Mouse (Mus musculus): ENCODE data around the gene Mthfs.
"Not testable (repeated sequence)": the region's sequence is repeated elsewhere in the genome, so short reads cannot be mapped to it uniquely, and the experiment has no call there.

Mthfs gene

DNA sequence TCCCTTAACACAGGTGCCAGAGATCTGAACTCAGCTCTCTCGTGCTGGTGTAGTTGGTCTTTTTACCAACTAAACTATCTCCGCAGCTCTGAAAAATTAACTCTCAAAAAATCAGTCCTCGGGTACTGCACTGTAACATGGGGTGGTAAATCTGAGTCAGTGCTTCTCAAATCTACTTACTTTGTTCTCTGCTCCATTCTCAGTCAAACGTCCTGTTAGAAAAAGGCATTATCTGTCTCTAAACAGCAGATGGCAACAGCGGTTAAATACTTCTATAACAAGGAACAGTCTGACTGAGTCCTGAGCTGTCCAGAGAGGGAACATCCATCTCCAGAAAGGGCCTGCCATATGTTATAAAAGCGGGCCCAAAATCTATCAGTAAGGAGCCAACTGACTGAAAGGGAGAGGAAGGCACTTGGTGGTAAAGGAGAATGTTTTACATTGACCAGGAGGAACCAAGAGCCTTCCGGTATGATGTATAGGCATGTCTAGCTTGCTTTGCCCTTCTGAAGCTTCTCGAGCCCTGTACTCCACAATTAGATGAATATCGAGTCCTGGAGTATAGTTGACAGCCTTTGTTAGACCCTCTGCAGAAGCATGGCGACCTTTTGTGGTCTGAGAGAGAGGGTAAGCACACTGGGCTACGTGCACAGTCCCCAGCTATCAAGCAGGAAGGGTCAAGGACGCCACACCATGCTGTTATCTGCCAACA, at the start of gene Mthfs:
Gene Mthfs, plus strand, starts transcription at position 324 of the 712 bp plus-strand sequence.
- DNase-seq (ENCODE audit: low spot score in 2 of 2), result peak in 1 of 2 experiments; percentile 32

DNA sequence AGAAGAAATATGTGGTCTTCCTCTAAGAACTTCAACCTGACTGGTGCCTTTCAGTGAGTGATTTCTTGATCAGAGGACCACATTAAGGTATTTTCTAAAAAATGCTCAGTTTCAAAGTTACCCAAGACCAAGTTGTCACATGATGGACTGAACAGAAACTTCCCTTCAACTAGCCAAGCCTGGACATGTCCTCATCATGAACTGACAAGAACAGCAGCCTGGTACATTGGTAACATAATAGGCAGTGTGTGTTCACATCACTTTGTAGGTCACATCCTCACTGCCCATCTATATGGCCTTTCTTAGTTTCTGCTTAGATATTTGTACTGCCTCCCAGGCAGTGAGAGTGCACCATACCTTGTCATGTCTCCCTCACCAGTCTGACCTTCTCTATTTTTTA, 37.9 kb upstream of the Mthfs start:
- not testable (repeated sequence) for DNase-seq (ENCODE audit: low spot score in 2 of 2)

DNA sequence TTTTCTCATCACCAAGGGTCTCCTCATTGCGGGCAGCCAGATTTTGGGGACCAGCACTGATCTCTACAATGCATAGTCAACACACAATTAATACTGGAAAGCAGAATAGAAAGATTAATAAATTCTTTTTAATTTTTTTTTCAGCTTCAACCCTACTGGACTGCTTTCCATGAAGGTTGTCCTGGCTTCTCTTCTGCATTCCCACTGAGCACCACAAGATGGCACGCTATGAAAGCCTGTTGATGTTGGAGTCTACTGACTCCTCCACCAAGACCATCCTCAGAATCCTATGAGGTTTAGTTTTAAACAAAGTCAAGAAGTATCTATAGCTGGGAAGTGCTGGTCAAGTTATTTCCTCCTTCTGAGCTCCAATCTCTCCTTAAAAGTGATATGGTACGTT, 31.6 kb upstream of the Mthfs start:
- peak; percentile 61 to 74 for DNase-seq (ENCODE audit: low spot score in 2 of 2)

DNA sequence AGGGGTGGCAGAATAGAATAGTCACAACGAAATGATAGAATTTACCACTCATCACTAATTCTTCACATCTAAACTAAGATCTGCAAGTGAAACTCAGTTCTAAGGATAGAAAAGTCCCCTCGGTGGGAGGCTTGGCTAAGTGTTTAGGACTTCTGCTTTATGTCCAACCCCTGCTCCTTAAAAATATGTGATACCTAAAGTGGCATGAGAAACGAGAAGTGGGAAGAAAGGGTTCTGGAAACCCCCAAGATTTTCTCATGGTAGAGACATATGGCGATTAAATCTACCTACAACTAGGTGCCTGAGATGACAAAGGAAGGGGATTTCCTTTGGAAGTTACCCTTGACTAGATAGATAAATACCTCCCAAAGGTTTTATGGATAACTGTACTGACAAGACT, 31.0 kb upstream of the Mthfs start:
- not testable (repeated sequence) for DNase-seq (ENCODE audit: low spot score in 2 of 2)

DNA sequence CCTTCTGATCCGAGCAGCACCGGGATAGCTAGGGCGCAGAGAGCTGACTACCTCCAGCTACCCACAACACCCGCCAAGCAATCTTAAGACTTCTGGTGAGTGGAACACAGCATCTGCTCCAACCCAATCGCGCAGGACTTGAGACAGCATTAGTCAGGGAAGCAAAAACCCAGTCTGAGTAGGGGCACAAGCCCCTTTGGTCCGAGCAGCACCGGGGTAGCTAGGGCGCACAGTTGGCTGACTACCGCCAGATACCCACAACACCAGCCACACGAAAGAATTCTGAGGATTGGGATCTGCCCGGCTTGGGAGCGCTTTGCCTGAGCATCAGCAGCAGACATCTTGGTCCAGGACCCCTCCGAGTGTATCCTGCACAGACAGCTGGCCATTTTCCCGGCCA, 23.5 kb upstream of the Mthfs start:
- DNase-seq (ENCODE audit: low spot score in 2 of 2), result not testable (repeated sequence)

DNA sequence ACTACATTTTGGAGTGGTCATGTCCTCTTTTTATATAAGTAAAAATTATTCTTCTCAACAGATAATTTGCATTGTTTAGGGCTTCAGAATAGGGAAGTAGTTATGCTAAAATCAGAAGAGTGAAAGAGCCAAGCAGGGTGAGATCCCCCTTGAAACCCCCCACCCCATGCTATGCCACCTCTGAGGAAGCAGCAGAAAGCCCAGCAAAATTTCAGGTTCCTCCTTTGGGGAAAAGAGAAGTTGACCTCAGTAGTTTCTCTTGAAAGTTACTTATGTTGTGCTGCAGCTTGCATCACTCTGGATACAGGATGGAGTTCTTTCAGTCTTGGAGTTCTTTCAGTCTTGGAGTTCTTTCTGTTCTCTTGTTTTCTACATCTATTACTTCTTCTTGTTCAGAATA, 15.0 kb upstream of the Mthfs start:
- not testable (repeated sequence) for DNase-seq (ENCODE audit: low spot score in 2 of 2)

DNA sequence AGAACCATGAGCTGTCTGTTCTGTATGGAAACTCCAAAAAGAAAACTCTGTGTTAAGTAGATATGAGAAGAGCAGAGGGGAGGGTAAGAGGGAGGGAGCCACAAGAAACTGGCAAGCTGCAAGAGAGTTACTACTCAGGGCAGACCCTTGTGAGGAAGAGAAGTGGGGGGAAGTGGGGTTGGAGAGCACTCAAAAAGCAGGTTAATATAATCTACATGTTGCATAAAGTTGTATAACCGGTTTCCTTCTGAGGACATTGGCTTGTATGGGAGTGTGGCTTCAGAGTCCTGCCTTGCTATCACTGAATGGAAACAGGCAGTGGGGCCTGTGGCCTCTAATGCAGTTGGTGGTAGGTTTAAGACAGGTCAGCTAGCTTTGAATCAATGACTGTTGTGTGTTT, 13.0 kb upstream of the Mthfs start:
- not testable (repeated sequence) for DNase-seq (ENCODE audit: low spot score in 2 of 2)

DNA sequence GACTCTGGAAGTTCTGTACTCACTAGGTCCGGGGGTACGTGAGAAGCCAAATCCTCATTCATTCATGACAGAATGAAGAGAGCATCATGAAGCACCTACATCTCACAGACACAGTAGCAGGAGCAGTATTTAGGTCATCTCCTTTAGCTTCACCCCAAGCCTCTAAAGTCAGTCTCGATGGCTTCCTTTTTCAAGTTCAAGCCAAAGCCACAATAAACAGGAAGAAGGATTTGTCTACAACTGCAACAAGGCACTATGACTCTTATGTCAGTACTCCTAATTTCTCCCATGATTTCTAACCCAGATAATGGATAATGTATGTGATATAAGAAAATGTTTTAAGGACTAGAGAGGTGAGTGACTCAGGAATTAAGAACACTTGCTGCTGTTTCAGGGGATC, 12.1 kb upstream of the Mthfs start:
- not testable (repeated sequence) for DNase-seq (ENCODE audit: low spot score in 2 of 2)

DNA sequence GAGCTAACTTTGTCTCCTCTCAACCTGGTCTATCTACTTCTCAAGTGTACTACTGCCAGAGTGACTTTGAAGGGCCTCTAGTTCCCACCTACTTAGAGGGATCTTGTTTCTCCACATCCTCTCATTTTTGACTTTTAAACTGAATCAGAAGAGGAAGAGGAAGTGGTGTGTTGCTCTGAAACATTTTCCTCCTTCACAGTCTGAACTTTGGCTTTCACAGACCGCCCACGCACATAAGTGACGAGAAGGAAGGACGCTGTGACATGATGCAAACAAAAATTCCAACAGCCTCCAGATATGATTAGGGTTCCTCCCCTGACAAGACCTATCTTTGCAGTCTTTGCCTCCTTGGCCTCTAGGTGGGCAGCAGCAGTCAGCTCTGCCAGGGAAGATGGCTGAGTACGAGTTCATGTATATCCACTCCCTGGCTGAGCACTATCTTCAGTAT, 11.5 kb upstream of the Mthfs start, which contains the start of the genes Bcl2a1b and Gm29094:
Gene Bcl2a1b, plus strand, starts transcription at position 241 of the 448 bp plus-strand sequence.
Gene Gm29094, plus strand, starts transcription at position 411 of the 448 bp plus-strand sequence.
- DNase-seq (ENCODE audit: low spot score in 2 of 2), result not testable (repeated sequence)

DNA sequence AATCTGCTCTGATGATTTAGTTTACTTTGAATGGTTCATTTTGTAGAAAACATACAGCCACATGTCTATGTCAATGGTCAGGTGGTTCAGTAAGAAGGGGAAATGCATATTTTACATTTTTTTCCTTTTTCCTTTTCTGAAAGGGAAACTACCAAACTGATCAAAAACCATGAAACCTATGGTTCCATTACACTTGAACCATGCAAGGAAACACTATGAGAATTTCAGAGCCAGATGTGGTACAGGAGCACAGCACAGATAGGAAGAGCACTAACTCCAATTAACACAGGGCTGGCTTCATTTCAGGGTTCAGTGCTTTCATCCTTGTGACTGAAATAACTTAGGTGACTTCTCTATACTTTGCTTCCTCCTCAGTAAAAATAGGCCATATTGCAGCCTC, 8.2 kb upstream of the Mthfs start:
- DNase-seq (ENCODE audit: low spot score in 2 of 2), result not testable (repeated sequence)

DNA sequence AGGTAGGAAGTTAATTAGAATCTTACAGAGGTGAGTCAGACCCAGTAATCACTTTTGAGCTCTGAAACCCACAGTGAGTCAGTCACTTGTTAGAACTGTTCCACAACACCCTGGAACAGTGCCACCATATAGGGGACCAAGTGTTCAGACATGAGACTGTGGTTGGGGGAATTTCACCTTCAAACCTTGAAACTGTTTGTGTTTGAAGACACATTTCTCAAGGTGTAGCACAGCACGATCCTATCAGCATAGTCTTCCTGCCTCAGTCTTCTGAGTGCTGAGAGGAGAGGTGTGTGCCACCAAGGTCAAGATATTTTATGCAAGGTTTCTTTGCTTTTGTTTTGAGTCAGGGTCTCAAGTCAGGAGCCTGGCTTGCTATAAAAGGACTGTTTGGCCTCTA, 1.5 kb upstream of the Mthfs start:
- not testable (repeated sequence) for DNase-seq (ENCODE audit: low spot score in 2 of 2)

DNA sequence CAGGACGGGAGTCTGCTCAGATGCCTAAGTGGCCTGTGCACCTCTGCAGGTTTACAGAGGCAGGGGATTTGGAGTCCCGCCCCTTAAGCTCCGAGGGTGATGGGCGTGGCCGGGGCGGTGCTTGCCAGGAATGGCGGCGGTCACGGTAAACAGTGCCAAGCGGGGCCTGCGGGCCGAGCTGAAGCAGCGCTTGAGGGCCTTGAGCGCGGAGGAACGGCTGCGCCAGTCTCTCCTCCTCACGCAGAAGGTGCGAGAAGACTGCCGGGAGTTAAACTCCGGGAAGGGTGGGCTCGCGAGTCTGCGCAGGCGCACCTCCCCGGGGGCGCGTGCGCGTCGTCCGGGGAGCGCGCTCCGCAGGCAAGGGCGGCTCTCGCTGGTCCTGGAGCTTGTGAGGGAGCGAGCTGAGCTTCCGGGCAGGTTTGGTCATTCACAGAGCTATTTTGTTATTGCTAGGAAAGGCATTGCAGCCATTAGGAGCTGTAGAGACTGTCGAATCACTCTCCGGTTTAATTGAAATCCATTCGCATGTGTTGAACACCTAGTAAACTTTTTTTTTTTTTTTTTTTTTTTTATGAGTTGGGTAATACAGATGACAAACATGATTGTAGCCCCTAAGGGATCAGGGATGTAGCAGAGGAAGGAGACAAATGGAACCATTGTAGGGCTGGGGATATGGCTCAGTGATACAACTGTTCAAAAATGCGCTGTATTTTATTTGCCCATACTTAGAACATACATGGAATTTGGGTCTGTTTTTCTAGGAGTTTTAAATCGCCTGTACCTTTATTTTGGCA, 786 bp downstream of the Mthfs start:
- DNase-seq (ENCODE audit: low spot score in 2 of 2), result peak; percentile 94 to 96

DNA sequence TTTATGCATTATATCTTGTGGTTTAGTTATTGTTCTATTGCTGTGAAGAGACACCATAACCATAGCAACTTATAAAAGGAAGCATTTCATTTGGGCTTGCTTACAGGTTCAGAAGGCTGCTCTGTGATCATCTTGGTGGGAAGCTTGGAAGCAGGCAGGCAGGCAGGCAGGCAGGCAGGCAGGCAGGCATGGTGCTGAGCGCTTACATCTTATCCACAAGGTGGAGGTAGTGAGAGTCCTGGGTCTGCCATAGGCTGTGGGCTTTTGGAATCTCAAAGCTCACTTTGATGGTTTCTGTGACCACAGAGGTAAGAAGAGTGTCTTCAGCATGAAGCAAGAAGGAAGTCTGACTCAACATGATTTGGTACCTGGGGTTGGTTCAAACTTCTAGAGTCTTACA, 2.0 kb downstream of the Mthfs start:
- DNase-seq (ENCODE audit: low spot score in 2 of 2), result peak; percentile 58 to 61

DNA sequence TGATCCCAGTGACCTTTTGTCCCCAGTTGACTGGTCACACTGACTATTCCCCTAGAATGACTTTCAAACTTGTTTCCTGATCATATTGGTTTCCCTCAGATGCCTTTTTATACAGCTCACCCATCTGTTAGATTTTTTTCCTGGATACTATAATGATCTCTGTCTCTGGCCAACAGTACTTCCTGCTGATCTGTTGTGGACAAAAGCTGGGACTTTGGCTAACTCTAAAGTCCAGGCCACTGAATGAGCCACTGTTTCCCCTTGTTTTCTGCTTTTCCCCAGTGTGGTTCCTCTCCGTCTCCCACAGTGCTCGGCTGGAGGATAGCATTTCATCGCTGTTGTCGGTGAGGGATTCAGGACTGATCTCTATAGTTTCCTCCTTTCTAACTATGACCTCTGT, 7.7 kb downstream of the Mthfs start:
- not testable (repeated sequence) for DNase-seq (ENCODE audit: low spot score in 2 of 2)

DNA sequence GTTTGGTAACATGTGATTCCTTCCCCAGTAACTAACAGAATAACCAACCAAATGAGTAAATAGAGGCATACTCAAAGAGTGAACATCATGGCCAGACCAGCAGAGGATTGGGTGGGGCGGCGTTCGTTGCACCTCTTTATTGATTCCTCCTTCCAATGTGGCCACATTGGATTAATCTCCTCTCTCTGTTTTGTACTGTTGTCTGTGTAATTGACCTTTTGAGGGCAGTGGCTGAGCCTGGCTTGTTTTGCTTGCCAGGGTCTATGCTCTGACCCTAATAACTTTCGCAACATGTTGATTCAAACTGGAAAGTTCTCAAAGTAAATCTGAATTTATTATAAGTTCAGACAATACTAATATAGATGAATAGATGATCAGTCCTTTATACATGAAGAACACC, 9.2 kb downstream of the Mthfs start:
- DNase-seq (ENCODE audit: low spot score in 2 of 2), result not testable (repeated sequence)

DNA sequence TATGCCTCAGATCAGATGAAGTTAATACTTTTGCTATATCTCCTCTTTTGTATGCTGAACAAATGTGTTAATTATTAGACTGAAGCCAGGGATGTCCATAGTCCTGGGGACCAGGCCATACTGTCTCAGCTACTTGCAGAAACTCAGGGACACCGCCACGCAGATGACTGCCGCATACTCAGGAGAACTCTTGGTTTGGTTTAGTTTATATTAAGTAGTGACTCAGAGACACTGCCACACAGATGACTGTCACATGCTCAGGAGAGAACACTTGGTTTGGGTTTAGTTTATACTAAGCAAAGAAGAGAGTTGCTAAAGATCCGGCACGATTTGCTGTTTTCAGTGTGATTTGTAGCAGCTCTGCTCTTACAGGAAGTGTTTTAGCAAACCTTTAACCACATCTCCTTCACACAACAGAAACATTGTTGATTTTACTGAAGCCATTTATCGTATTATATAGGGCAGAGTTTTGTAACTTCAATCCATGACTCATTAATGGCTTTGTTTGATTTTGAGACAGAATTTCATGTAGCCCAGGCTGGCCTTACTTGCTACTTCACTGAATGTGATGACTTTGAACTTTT, 10.3 kb downstream of the Mthfs start:
- DNase-seq (ENCODE audit: low spot score in 2 of 2), result not testable (repeated sequence)

DNA sequence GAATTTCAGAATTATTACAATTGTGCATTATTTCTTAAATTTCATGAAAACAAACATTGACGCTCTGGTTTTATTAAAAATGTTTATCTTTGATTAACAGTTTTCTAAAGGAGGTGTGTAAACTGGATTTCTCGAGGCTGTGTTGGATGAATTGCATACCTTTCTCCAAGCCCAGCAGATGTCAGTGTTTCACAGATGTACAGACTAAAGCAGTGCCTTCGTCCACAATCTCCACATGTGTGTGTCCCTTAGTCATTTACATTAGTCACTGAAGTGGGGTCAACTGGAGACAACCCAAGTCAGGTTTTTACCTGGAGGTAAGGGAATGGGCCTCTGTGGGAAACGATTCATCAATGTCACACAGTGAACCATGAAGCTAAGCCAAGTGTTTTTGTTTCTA, 15.6 kb downstream of the Mthfs start:
- peak; percentile 61 to 67 for DNase-seq (ENCODE audit: low spot score in 2 of 2)

DNA sequence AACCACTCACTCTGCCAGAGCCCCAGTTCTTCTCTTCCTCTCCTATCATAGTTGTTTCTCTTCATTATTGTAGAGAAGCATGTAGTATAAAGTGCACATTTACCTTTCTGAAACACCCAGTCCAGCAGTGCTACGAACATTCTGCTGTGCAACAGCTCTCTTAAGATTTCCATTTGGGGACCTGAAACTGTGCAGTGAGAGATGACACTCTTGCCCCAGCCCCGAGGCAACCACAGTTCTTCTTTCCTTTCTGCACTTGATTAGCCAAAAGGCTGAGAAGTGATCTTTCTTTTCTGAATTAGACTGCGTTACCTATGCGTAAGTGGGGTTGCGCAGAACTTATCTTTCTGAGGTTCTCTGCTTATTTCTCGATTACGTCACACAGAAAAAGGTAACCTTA, 17.6 kb downstream of the Mthfs start:
- no peak for DNase-seq (ENCODE audit: low spot score in 2 of 2)

DNA sequence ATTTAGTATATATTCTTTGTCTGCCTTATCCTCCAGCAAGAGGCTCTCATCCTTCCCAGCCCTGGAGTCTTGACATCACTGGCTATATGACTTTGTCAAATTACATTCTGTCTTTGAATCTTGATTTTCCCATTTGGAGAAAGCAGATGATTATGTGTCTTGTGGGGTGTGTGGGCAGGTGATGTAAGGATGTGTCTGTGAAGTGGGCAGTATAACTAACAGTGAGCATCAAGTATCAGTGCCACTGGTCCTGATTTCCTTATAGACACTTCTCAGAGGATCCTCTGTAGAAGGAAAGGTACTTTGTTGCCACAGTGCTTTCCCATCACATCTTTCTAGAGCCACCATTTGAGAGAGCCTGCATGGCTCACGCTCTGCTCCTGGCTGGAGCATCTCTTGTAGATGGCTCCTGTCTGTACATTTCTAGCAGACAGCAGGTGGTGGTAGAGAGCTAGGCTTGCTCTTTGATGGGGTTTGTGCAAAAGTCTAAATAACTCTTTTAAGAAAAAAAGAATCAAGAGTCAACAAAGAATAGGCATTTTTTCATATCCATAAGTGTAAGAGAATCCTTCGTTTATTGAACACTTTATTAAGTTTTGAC, 20.5 kb downstream of the Mthfs start:
- peak; percentile 76 to 77 for DNase-seq (ENCODE audit: low spot score in 2 of 2)

DNA sequence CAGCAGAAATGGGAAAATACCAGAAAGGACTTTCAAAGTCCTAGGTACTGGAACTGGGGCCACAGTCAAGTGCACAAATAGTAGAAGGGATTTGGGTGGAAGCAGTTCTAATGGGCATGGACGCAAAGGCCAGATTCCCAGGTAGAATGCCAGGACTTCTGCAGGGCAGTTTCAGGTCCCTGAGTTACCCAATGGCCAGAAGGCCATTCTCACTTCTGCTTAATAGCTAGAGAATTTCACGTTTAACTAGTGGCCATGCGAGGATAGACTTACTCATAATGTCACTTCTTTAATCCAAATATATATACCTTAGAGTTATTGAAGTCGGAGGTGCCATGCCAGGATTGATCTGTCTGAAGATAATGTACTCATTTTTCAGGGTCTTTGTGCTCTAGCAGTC, 26.7 kb downstream of the Mthfs start:
- not testable (repeated sequence) for DNase-seq (ENCODE audit: low spot score in 2 of 2)

DNA sequence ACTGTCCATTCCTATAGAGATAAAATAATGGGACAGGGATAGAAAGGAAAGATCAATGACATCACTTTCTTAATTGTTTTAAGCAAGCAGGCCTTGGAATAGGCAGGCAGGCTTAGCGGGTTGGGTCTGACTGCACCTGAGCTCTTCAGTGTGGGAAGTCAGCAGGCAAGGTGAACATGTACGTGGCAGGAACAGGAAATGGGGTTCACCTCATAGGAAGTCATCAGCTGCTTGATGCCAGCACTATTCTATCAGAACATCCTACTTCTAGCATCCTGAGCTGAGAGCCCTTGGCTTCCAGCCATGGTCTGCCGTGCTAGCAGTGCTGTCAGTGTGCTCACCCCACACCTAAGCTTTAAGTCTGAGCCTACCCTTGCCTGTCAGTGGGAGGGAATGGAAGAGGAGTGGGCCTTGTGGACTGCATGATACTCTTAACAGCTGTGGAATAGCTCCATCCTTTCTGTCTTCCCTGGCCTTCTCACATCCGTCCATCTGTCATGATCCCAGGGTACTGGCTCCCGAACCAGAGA, 28.6 kb downstream of the Mthfs start:
- DNase-seq (ENCODE audit: low spot score in 2 of 2), result not testable (repeated sequence)
